Mouse (Mus musculus): ENCODE measurements at regions not wholly inside any gene's neighbourhood (a gene's known extent, or its start where the extent isn't known, plus 50 kb on each side); places are given as distances from the start of the nearest gene placed in this dataset.

DNA sequence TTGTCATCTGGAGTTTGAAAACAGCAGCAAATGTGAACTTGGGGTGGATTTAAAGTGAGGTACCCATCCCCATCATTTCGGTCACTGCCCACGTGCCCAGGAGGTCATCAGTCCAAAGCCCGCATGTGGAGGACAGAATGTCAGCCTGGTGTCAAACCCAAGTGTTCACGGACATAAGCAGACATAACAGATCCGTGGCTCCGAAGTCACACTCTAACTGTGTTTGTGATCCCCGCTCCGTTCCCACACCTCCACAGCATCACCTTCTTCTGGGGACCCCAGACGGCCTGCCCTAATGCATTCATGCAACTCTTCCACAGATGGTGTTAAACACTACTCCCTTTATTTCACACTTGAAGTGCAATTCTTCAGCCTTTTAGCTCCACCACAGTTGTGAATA, 462.8 kb upstream of the Cdh4 start:
- no peaks in the 10 kb centered on the region for H3K4me1 ChIP-seq (ENCODE audit: insufficient read depth, low read depth, low read length)
- ATAC-seq (ENCODE audit: extremely low read depth, insufficient number of reproducible peaks, low FRiP score, poor library complexity, severe bottlenecking) (no peak), DNase-seq (ENCODE audit: low spot score) (no peak)
- H3K27me3 ChIP-seq (ENCODE audit: insufficient read depth, low read length): no peaks in the 10 kb centered on the region
- peaks cover 79% of the 10 kb centered on the region for H3K9me3 ChIP-seq (replicated peaks)
- no peaks in the 10 kb centered on the region for H3K36me3 ChIP-seq (replicated peaks)
- TF ChIP-seq TAL1 (conservative IDR thresholded peaks at IDR 0.05; ENCODE audit: low read depth, low read length) (no peak), GATA1 (IDR thresholded peaks at IDR 0.05; ENCODE audit: borderline replicate concordance, low read length) (no peak), POLR2AphosphoS5 (IDR thresholded peaks at IDR 0.05; ENCODE audit: insufficient replicate concordance, low read depth, low read length) (no peak), GATA2 (IDR thresholded peaks at IDR 0.05; ENCODE audit: borderline replicate concordance, low read depth, low read length) (no peak), CTCF (IDR thresholded peaks at IDR 0.05; ENCODE audit: low read depth, low read length) (no peak)
- no peak overlapping the region for H3K4me3 ChIP-seq (ENCODE audit: low read depth, low read length)

DNA sequence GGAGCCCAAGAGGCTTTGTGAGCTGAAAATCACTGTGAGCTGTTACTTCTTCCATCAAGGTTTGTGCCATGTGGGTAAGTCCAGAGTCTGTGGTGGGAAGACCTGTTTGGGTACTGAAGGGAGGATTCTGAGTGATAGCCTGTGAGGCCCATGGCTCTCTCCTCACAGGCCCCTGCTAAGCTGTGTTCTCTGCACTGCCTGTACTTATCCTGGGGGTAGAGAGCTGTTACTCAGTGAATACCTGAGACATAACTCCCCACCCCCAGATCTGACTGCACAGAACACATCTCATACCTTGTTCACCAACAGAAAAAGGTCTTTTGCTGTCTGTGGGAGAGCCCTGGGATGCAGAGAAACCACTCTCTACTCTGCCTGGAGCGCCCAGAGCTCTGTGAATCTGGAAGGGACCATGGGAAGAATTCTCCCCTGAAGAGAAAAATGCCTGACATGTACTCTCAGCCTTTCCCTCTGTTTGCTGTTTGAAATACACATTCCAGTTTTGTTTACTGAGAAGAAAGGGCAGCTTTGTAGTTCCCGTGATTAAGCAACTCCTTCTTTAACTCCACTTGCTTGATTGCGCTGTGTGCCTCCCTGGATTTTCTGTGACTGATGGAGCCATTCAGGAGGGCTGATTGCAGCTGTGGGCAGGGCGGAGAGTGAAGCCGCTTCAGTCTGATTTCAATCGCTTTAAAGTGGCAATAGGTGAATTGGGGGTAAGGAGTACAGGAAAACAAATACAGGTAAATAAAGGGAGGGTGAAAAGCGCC, 460.3 kb upstream of the Cdh4 start:
- Histone ChIP-seq H3K36me3 (replicated peaks) (no peaks in the 10 kb centered on the region), H3K4me3 (ENCODE audit: low read depth, low read length) (no peak overlapping the region), H3K4me1 (ENCODE audit: insufficient read depth, low read depth, low read length) (no peaks in the 10 kb centered on the region), H3K9me3 (replicated peaks) (peaks cover 69% of the 10 kb centered on the region), H3K27me3 (ENCODE audit: insufficient read depth, low read length) (no peaks in the 10 kb centered on the region)
- ATAC-seq (ENCODE audit: extremely low read depth, insufficient number of reproducible peaks, low FRiP score, poor library complexity, severe bottlenecking): no peak
- TF ChIP-seq CTCF (IDR thresholded peaks at IDR 0.05; ENCODE audit: low read depth, low read length): no peak
- DNase-seq (ENCODE audit: low spot score): no peak

DNA sequence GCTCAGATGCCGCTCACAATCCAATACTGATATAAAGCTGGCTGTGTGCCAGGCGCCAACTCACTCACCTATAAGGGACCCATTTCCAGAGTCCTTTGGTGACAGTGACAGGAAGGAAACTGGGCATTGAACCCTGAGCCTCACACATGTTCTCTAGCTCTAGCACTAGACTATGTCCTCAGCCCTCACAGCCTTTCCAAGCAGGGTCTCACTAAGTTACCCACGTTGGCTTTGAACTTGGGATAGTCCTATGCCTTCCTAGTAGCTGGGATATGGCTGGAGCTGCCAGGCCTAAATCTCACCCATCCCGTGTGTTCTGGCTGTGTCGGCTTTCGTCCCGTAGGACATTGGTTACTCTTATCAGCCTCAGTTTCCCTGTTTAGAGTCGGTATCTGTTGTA, 458.4 kb upstream of the Cdh4 start:
- no peak for ATAC-seq (ENCODE audit: extremely low read depth, insufficient number of reproducible peaks, low FRiP score, poor library complexity, severe bottlenecking)
- no peak for TF ChIP-seq GATA1 (IDR thresholded peaks at IDR 0.05; ENCODE audit: borderline replicate concordance, low read length)
- TF ChIP-seq GATA2 (IDR thresholded peaks at IDR 0.05; ENCODE audit: borderline replicate concordance, low read depth, low read length): no peak
- TF ChIP-seq CTCF (IDR thresholded peaks at IDR 0.05; ENCODE audit: low read depth, low read length): no peak
- no peak for TF ChIP-seq POLR2AphosphoS5 (IDR thresholded peaks at IDR 0.05; ENCODE audit: insufficient replicate concordance, low read depth, low read length)
- TF ChIP-seq TAL1 (conservative IDR thresholded peaks at IDR 0.05; ENCODE audit: low read depth, low read length): no peak
- DNase-seq (ENCODE audit: low spot score): no peak
- Histone ChIP-seq H3K4me1 (ENCODE audit: insufficient read depth, low read depth, low read length) (no peaks in the 10 kb centered on the region), H3K9me3 (replicated peaks) (peaks cover 65% of the 10 kb centered on the region), H3K4me3 (ENCODE audit: low read depth, low read length) (no peak overlapping the region), H3K27me3 (ENCODE audit: insufficient read depth, low read length) (no peaks in the 10 kb centered on the region), H3K36me3 (replicated peaks) (no peaks in the 10 kb centered on the region)

DNA sequence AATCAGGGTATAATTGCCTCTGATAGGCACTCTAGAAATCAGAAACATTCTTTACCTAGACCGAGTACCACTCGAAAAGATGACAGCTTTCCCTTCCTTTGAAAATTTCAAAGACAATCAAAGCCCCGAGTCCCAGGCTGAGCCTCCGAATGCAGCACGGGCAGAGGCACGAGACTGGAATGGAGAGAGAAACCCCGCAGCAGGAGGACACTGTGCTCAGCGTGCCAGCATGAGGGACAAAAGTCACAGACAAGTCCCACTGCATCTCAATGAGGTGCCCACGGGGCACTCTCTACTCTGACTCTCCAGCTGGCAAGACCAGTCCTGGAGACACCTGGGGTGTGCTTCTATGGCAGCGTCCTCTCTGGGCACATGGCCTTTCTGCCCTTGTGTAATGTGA, 454.3 kb upstream of the Cdh4 start:
- DNase-seq (ENCODE audit: low spot score) (no peak), ATAC-seq (ENCODE audit: extremely low read depth, insufficient number of reproducible peaks, low FRiP score, poor library complexity, severe bottlenecking) (no peak)
- no peaks in the 10 kb centered on the region for H3K27me3 ChIP-seq (ENCODE audit: insufficient read depth, low read length)
- H3K9me3 ChIP-seq (replicated peaks): peaks cover 56% of the 10 kb centered on the region
- no peaks in the 10 kb centered on the region for H3K36me3 ChIP-seq (replicated peaks)
- TF ChIP-seq GATA1 (IDR thresholded peaks at IDR 0.05; ENCODE audit: borderline replicate concordance, low read length): no peak
- no peak for TF ChIP-seq POLR2AphosphoS5 (IDR thresholded peaks at IDR 0.05; ENCODE audit: insufficient replicate concordance, low read depth, low read length)
- no peak for TF ChIP-seq CTCF (IDR thresholded peaks at IDR 0.05; ENCODE audit: low read depth, low read length)
- TF ChIP-seq TAL1 (conservative IDR thresholded peaks at IDR 0.05; ENCODE audit: low read depth, low read length): no peak
- TF ChIP-seq GATA2 (IDR thresholded peaks at IDR 0.05; ENCODE audit: borderline replicate concordance, low read depth, low read length): no peak
- no peaks in the 10 kb centered on the region for H3K4me1 ChIP-seq (ENCODE audit: insufficient read depth, low read depth, low read length)
- H3K4me3 ChIP-seq (ENCODE audit: low read depth, low read length): no peak overlapping the region

DNA sequence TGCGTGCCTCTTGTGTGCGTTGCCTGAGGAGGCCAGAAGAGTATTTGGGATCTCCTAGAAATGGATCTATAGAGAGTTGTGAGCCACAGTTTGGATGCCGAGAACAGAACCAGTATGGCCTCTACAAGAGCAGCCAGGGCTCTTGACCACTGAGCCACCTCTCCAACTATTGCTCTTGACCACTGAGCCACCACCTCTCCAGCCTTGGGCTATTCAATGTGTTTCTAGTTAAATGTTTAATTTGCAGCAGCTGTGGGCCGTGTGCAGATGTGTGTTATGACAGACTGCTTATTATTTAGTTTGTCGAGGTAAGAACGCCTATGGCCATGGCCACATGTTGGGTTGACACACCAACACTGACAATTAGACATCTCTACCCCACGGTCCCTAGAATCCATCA, 452.9 kb upstream of the Cdh4 start:
- H3K4me3 ChIP-seq (ENCODE audit: low read depth, low read length): no peak overlapping the region
- peaks cover 50% of the 10 kb centered on the region for H3K9me3 ChIP-seq (replicated peaks)
- DNase-seq (ENCODE audit: low spot score): no peak
- ATAC-seq (ENCODE audit: extremely low read depth, insufficient number of reproducible peaks, low FRiP score, poor library complexity, severe bottlenecking): no peak
- TF ChIP-seq GATA1 (IDR thresholded peaks at IDR 0.05; ENCODE audit: borderline replicate concordance, low read length) (no peak), CTCF (IDR thresholded peaks at IDR 0.05; ENCODE audit: low read depth, low read length) (no peak), GATA2 (IDR thresholded peaks at IDR 0.05; ENCODE audit: borderline replicate concordance, low read depth, low read length) (no peak), TAL1 (conservative IDR thresholded peaks at IDR 0.05; ENCODE audit: low read depth, low read length) (no peak), POLR2AphosphoS5 (IDR thresholded peaks at IDR 0.05; ENCODE audit: insufficient replicate concordance, low read depth, low read length) (no peak)
- no peaks in the 10 kb centered on the region for H3K4me1 ChIP-seq (ENCODE audit: insufficient read depth, low read depth, low read length)
- no peaks in the 10 kb centered on the region for H3K36me3 ChIP-seq (replicated peaks)
- no peaks in the 10 kb centered on the region for H3K27me3 ChIP-seq (ENCODE audit: insufficient read depth, low read length)

DNA sequence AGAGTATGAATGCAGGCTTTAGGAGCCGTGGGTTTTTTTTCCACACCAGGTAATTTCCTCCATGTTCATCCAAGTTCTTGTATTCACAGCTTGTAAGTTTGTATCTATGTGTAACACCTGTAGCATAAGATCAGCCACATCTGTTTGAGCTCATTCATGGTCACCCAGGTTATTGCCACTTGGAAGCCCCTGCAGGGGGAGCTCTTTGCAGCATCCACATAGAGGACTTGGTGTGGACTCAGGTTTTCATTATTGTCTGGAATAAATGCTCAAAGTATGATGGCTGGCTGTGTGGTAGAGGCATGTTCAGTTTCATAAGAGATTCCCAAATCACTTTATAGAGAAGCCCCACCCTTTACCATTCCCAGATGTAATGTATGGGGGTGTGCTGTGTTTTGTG, 452.4 kb upstream of the Cdh4 start:
- DNase-seq (ENCODE audit: low spot score): no peak
- H3K4me3 ChIP-seq (ENCODE audit: low read depth, low read length): no peak overlapping the region
- H3K4me1 ChIP-seq (ENCODE audit: insufficient read depth, low read depth, low read length): no peaks in the 10 kb centered on the region
- no peaks in the 10 kb centered on the region for H3K27me3 ChIP-seq (ENCODE audit: insufficient read depth, low read length)
- no peaks in the 10 kb centered on the region for H3K36me3 ChIP-seq (replicated peaks)
- ATAC-seq (ENCODE audit: extremely low read depth, insufficient number of reproducible peaks, low FRiP score, poor library complexity, severe bottlenecking): no peak
- H3K9me3 ChIP-seq (replicated peaks): peaks cover 50% of the 10 kb centered on the region
- TF ChIP-seq GATA1 (IDR thresholded peaks at IDR 0.05; ENCODE audit: borderline replicate concordance, low read length) (no peak), POLR2AphosphoS5 (IDR thresholded peaks at IDR 0.05; ENCODE audit: insufficient replicate concordance, low read depth, low read length) (no peak), TAL1 (conservative IDR thresholded peaks at IDR 0.05; ENCODE audit: low read depth, low read length) (no peak), GATA2 (IDR thresholded peaks at IDR 0.05; ENCODE audit: borderline replicate concordance, low read depth, low read length) (no peak), CTCF (IDR thresholded peaks at IDR 0.05; ENCODE audit: low read depth, low read length) (no peak)
